Comparison of ENCODE assay signal across 20 mouse cellular contexts in the genomic region with DNA sequence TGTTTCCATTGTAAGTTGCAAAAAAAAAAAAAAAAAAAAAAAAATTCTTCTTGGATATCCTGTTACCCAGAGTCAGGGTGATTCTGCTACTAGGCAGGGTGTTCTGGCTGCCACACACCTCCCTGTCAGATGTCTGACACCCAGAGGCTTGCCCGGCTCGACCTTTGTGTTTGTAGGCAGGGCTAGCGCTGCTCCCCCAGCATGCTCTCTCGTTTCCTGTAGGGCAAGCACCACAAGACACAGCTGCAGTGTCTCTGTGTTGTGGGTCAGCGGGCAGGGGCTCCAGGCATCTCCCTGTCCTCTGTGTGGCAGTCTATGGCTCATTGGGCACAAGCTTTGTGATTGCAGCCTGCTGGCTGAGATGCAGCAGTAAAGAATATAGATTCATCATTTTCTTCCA. TPM values are rescaled to one million over a fixed set of nuclear protein-coding genes. Genes with fewer than 3 reads are reported as not detected.
DNase-seq lines count a peak whose midpoint lies in the region; ATAC-seq and TF ChIP-seq lines count a peak whose summit lies in the region.
"Had no signal": no experiment of that assay in that cellular context is flagged by ENCODE, and none has a peak within 500 bp of the region (broad histone marks: within the 10 kb centered on the region; RNA-seq: fewer than 3 reads in every experiment).

No protein-coding gene starts in this region.

- no peak overlapping the region for H3K27ac ChIP-seq in stomach, postnatal 0 days (replicated peaks)
- H3K27ac ChIP-seq: forebrain, embryonic 13.5 days; heart, adult 2 months; hindbrain, embryonic 10.5 days; liver, embryonic 12.5 days; midbrain, embryonic 10.5 days; neural tube, embryonic 12.5 days had no signal

- DNase-seq in A20 (ENCODE audit: low read depth, low spot score): peak; percentile 70
- peak; percentile 25 to 59 for DNase-seq in kidney, adult 8-10 months
- peak; percentile 45 for DNase-seq in kidney, postnatal 14 days
- DNase-seq in thymus, postnatal 14 days: peak; percentile 54
- no peak for DNase-seq in stomach, postnatal 0 days (ENCODE audit: low spot score)
- DNase-seq in right cerebral cortex, adult 18-20 months: no peak
- no peak for DNase-seq in right cerebral cortex, postnatal 4 days
- DNase-seq: adrenal gland, adult 2 months; cerebellum, adult 9-10 months; gastrocnemius, postnatal 14 days; heart, adult 2 months; lung, embryonic 14.5 days; lung, postnatal 36 days had no signal

- no peaks in the 10 kb centered on the region for H3K27me3 ChIP-seq in stomach, postnatal 0 days (ENCODE audit: control insufficient read depth, insufficient read depth, low read length)
- H3K27me3 ChIP-seq: forebrain, embryonic 13.5 days; liver, embryonic 12.5 days; neural tube, embryonic 12.5 days had no signal

- TF ChIP-seq CTCF in stomach, postnatal 0 days (IDR thresholded peaks at IDR 0.05; ENCODE audit: low read depth): no peak

- WGBS in stomach, postnatal 0 days: 62% methylated on average over 5 of the region's 5 CpGs

- H3K36me3 ChIP-seq in stomach, postnatal 0 days (ENCODE audit: control insufficient read depth, insufficient read depth, low read length): no peaks in the 10 kb centered on the region
- H3K36me3 ChIP-seq: hindbrain, embryonic 10.5 days; liver, embryonic 12.5 days; midbrain, embryonic 10.5 days; neural tube, embryonic 12.5 days had no signal

- no peak overlapping the region for H3K9ac ChIP-seq in stomach, postnatal 0 days (ENCODE audit: low read length)
- H3K9ac ChIP-seq: forebrain, embryonic 13.5 days; liver, embryonic 12.5 days; lung, embryonic 14.5 days; neural tube, embryonic 12.5 days had no signal

- TF ChIP-seq EP300 in stomach, postnatal 0 days (optimal IDR thresholded peaks at IDR 0.05): no peak

- no peak overlapping the region for H3K4me3 ChIP-seq in stomach, postnatal 0 days (ENCODE audit: low read depth, low read length)
- H3K4me3 ChIP-seq: erythroblast, embryonic 14.5 days; forebrain, embryonic 13.5 days; heart, adult 2 months; hindbrain, embryonic 10.5 days; liver, embryonic 12.5 days; midbrain, embryonic 10.5 days; neural tube, embryonic 12.5 days had no signal

- H3K9me3 ChIP-seq in stomach, postnatal 0 days (ENCODE audit: control insufficient read depth, low read length): no peaks in the 10 kb centered on the region
- H3K9me3 ChIP-seq: forebrain, embryonic 13.5 days; hindbrain, embryonic 10.5 days; liver, embryonic 12.5 days; midbrain, embryonic 10.5 days; neural tube, embryonic 12.5 days had no signal

- no peak overlapping the region for H3K4me2 ChIP-seq in stomach, postnatal 0 days (replicated peaks; ENCODE audit: low read depth)
- H3K4me2 ChIP-seq: forebrain, embryonic 13.5 days; liver, embryonic 12.5 days; lung, embryonic 14.5 days; neural tube, embryonic 12.5 days had no signal

- H3K4me1 ChIP-seq in stomach, postnatal 0 days (replicated peaks; ENCODE audit: control insufficient read depth, insufficient read depth): no peaks in the 10 kb centered on the region
- H3K4me1 ChIP-seq: forebrain, embryonic 13.5 days; hindbrain, embryonic 10.5 days; liver, embryonic 12.5 days; midbrain, embryonic 10.5 days; neural tube, embryonic 12.5 days had no signal

- no peak for ATAC-seq in stomach, postnatal 0 days (ENCODE audit: low FRiP score, low TSS enrichment)
- ATAC-seq: forebrain, embryonic 13.5 days; liver, embryonic 12.5 days had no signal

RNA-seq across cellular contexts. Expression of gene Fam228b, which starts 14.5 kb away (rescaled TPM):
- 0.68 and 1.0 TPM in 2 replicates for polyA plus RNA-seq in stomach, postnatal 0 days (2015; fragmentation: Nextera tagmentation; extraction: Ambion mirVana)

RNA-seq across cellular contexts. Expression of gene Pfn4, which starts 14.8 kb away (rescaled TPM):
- polyA plus RNA-seq in stomach, postnatal 0 days (2015; fragmentation: Nextera tagmentation; extraction: Ambion mirVana): 0.96 and 1.4 TPM in 2 replicates
- polyA plus RNA-seq: erythroblast, embryonic 14.5 days had no signal

RNA-seq across cellular contexts. Expression of gene Sf3b6, which starts 33.7 kb away (rescaled TPM):
- polyA plus RNA-seq in stomach, postnatal 0 days (2015; fragmentation: Nextera tagmentation; extraction: Ambion mirVana): 288 and 301 TPM in 2 replicates

RNA-seq across cellular contexts. Expression of gene Fam228a, which starts 45.4 kb away (rescaled TPM):
- polyA plus RNA-seq in stomach, postnatal 0 days (2015; fragmentation: Nextera tagmentation; extraction: Ambion mirVana): 0.05 and 0.19 TPM in 2 replicates
- polyA plus RNA-seq: adrenal gland, adult 2 months; erythroblast, embryonic 14.5 days; large intestine, adult 2 months had no signal

RNA-seq across cellular contexts. Expression of gene Fkbp1b, which starts 57.8 kb away (rescaled TPM):
- polyA plus RNA-seq in stomach, postnatal 0 days (2015; fragmentation: Nextera tagmentation; extraction: Ambion mirVana): 7.7 and 8.3 TPM in 2 replicates

Comparison
In these comparisons a context has a peak if more than half of its experiments do, and no peak if none do; other contexts are left out.
1. DNase-seq: peak in A20 (single experiment), kidney, adult 8-10 months (2 of 2), kidney, postnatal 14 days (single experiment) and thymus, postnatal 14 days (single experiment); none in stomach, postnatal 0 days (single experiment), right cerebral cortex, adult 18-20 months (single experiment) and right cerebral cortex, postnatal 4 days (single experiment).